Mouse (Mus musculus) heart, postnatal 0 days (tissue): ENCODE measurements around the gene Dmp1. TPM values are rescaled to one million over a fixed set of nuclear protein-coding genes. Genes with fewer than 3 reads are reported as not detected.

Experiments
- ATAC-seq: fragments of 200-750 bp; cut with Nextera tagmentation; 2 replicates; pipeline ENCODE4 v1.8.0; 2017; ENCODE audit warnings: low read depth, moderate number of reproducible peaks, moderate library complexity; ENCODE audit not compliant: insufficient read depth
- DNase-seq: peaks from one replicate; pipeline ENCODE4 v3.0.0-alpha.2; 2016; ENCODE audit warnings: low spot score
- H3K27ac ChIP-seq: fragments of 300-500 bp; sonication (generic); 2 replicates; pipeline ENCODE4 v1.5.1; 2014; ENCODE audit warnings: low read depth, mild to moderate bottlenecking
- H3K27me3 ChIP-seq: fragments of 300-500 bp; sonication (generic); 2 replicates; pipeline ENCODE4 v1.6.1; 2014; ENCODE audit warnings: low read length, mixed read lengths; ENCODE audit not compliant: control insufficient read depth, insufficient read depth
- H3K36me3 ChIP-seq: fragments of 300-500 bp; sonication (generic); replicated peaks from 2 replicates; pipeline ENCODE4 v1.6.1; 2014; ENCODE audit warnings: low read length, mixed read lengths; ENCODE audit not compliant: control insufficient read depth, insufficient read depth
- H3K4me1 ChIP-seq: fragments of 300-500 bp; sonication (generic); 2 replicates; pipeline ENCODE4 v1.6.1; 2014; ENCODE audit warnings: antibody characterized with exemption; ENCODE audit not compliant: control insufficient read depth, insufficient read depth
- H3K4me2 ChIP-seq: fragments of 300-500 bp; sonication (generic); 2 replicates; pipeline ENCODE4 v1.6.1; 2014; ENCODE audit warnings: low read depth, mild to moderate bottlenecking, low read length, moderate library complexity
- H3K4me3 ChIP-seq: fragments of 300-500 bp; sonication (generic); 2 replicates; pipeline ENCODE4 v1.5.1; 2014; ENCODE audit warnings: low read depth, low read length
- H3K9ac ChIP-seq: fragments of 300-500 bp; sonication (generic); replicated peaks from 2 replicates; pipeline ENCODE4 v1.6.1; 2014; ENCODE audit warnings: low read depth, low read length, mixed read lengths
- H3K9me3 ChIP-seq: fragments of 300-500 bp; sonication (generic); replicated peaks from 2 replicates; pipeline ENCODE4 v1.6.1; 2016; ENCODE audit warnings: low read length; ENCODE audit not compliant: control insufficient read depth
- CTCF ChIP-seq: IDR thresholded peaks from 2 replicates; pipeline ENCODE4 v1.5.1; 2016; ENCODE audit warnings: antibody characterized with exemption, control low read depth, low read depth
- EP300 ChIP-seq: IDR thresholded peaks from 2 replicates; pipeline ENCODE4 v1.6.1; 2016; ENCODE audit warnings: antibody characterized with exemption, low read depth
- WGBS: fragments of 180-500 bp; shearing (Covaris S2); extraction: QIAGEN DNeasy Blood & Tissue Kit; methylation state at CpG from one replicate; pipeline ENCODE4 v1.1.7; 2014; 5-methylcytosine and 5-hydroxymethylcytosine counted together
- polyA plus RNA-seq: library from polyadenylated mRNA; unstranded; fragments of >200 nt; fragmentation: Nextera tagmentation; extraction: Ambion mirVana; gene quantifications from 2 replicates; pipeline ENCODE4 v1.2.1, GENCODE M21; 2015
- total RNA-seq: library from RNA; depleted of rRNA; stranded (reverse); fragments of >200 nt; gene quantifications from 2 replicates; pipeline ENCODE4 v1.2.3, GENCODE M21; 2014; ENCODE audit warnings: low replicate concordance; rRNA removed

The Dmp1 gene
- total and polyA plus RNA-seq, 2 experiments from 2014 or later = 0.05 TPM; not detected in 1

DNA sequence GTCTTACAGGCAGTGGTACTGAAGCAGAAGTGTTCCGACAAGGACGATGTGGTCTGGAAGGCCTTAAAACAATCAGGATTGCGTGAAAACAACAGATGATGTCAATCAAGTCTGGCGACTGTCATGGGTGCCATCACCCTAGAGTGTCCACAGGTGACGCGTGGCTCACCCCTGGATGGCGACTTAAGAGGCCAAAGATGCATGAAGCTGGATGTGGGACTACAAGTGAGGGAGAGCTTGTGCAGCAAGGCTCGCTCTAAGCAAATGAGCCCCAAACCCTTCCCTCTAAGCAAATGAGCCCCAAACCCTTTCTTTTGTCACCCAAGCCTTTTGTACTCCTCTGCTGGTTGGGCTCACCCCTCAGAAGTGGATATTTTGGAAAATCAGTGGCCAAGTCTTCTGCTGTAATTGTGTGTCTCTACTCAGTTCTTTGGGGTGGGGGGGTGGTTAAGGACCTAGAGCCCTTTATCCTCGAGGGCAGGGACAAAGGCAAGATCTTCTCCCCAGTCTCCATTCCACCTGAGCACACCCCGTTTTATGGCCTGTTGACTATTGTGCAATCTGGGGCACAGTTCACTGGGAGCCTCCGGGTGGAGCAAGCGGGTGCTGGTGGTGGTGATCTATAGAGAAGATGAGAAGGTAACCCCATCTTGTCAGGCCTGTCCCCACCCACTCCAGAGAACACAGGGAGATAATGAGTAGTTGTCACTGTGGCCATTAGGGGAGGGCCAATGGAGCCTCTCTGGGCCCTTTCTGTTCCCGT is 60.8 kb downstream of the Dmp1 start:
- Histone ChIP-seq H3K4me3 (no peak overlapping the region), H3K4me2 (no peak overlapping the region), H3K27ac (no peak overlapping the region), H3K36me3 (no peaks in the 10 kb centered on the region), H3K27me3 (no peaks in the 10 kb centered on the region), H3K9me3 (no peaks in the 10 kb centered on the region), H3K9ac (no peak overlapping the region), H3K4me1 (no peaks in the 10 kb centered on the region)
- no peak for ATAC-seq
- TF ChIP-seq EP300 (no peak), CTCF (no peak)
- 87% methylated on average over 13 of the region's 13 CpGs for WGBS
- no peak for DNase-seq

Other genes with a start within 250 kb of the Dmp1 start
- not detected in 2 replicates for gene Hsd17b13, start 225.2 kb upstream of the Dmp1 start, total RNA-seq
- 0.08 TPM in 1 of 2 replicates, not detected in the other for gene Hsd17b13, start 225.2 kb upstream of the Dmp1 start, polyA plus RNA-seq
- 6.2 and 14.3 TPM in 2 replicates for gene Hsd17b11, start 180.7 kb upstream of the Dmp1 start, total RNA-seq
- gene Hsd17b11, start 180.7 kb upstream of the Dmp1 start, polyA plus RNA-seq = 4.4 and 5.9 TPM in 2 replicates
- 39.6 and 62.9 TPM in 2 replicates for gene Nudt9, start 156.3 kb upstream of the Dmp1 start, total RNA-seq
- 51.0 and 52.5 TPM in 2 replicates for gene Nudt9, start 156.3 kb upstream of the Dmp1 start, polyA plus RNA-seq
- not detected in 2 replicates for gene Gm17660, start 125.0 kb upstream of the Dmp1 start, total RNA-seq
- gene Gm17660, start 125.0 kb upstream of the Dmp1 start, polyA plus RNA-seq = not detected in 2 replicates
- gene Sparcl1, start 88.9 kb upstream of the Dmp1 start, total RNA-seq = 123 and 168 TPM in 2 replicates
- gene Sparcl1, start 88.9 kb upstream of the Dmp1 start, polyA plus RNA-seq = 97.3 and 99.0 TPM in 2 replicates
- not detected in 2 replicates for gene Dspp, start 31.9 kb upstream of the Dmp1 start, total RNA-seq
- not detected in 2 replicates for gene Dspp, start 31.9 kb upstream of the Dmp1 start, polyA plus RNA-seq
- gene Ibsp, start 96.6 kb downstream of the Dmp1 start, total RNA-seq = not detected in 2 replicates
- not detected in 2 replicates for gene Ibsp, start 96.6 kb downstream of the Dmp1 start, polyA plus RNA-seq
- gene Mepe, start 122.7 kb downstream of the Dmp1 start, total RNA-seq = not detected in 2 replicates
- not detected in 2 replicates for gene Mepe, start 122.7 kb downstream of the Dmp1 start, polyA plus RNA-seq
- gene Spp1, start 232.5 kb downstream of the Dmp1 start, total RNA-seq = 0.53 and 3.4 TPM in 2 replicates
- 11.2 and 34.8 TPM in 2 replicates for gene Spp1, start 232.5 kb downstream of the Dmp1 start, polyA plus RNA-seq